Mouse (Mus musculus): ENCODE results near the gene H2-Aa. TPM values are rescaled to one million over a fixed set of nuclear protein-coding genes. Genes with fewer than 3 reads are reported as not detected.

The H2-Aa gene
- total RNA-seq, 1 experiment from 2014 or later = 19.2 TPM

GRCm38 (mm10) chr17:34299356-34299755 lies 11.7 kb upstream of the H2-Aa start:
- no peak for DNase-seq

GRCm38 (mm10) chr17:34295891-34296794 lies 8.5 kb upstream of the H2-Aa start:
- DNase-seq = no peak

GRCm38 (mm10) chr17:34295307-34295706 lies 7.7 kb upstream of the H2-Aa start:
- DNase-seq = no peak

GRCm38 (mm10) chr17:34294249-34294648 lies 6.6 kb upstream of the H2-Aa start:
- no peak for DNase-seq

GRCm38 (mm10) chr17:34293533-34293932 lies 5.9 kb upstream of the H2-Aa start:
- no peak for DNase-seq

GRCm38 (mm10) chr17:34292570-34292969 lies 4.9 kb upstream of the H2-Aa start:
- no peak for DNase-seq

GRCm38 (mm10) chr17:34291609-34292008 lies 4.0 kb upstream of the H2-Aa start:
- peak; percentile 70 for DNase-seq

- no peak for DNase-seq
Observed at GRCm38 (mm10) chr17:34288131-34288530, 508 bp upstream of the H2-Aa start.

GRCm38 (mm10) chr17:34286999-34287398 lies 624 bp downstream of the H2-Aa start:
- DNase-seq = no peak

GRCm38 (mm10) chr17:34286501-34286900 lies 1.1 kb downstream of the H2-Aa start:
- DNase-seq = no peak

GRCm38 (mm10) chr17:34285848-34286247 lies 1.8 kb downstream of the H2-Aa start:
- DNase-seq = peak; percentile 46

GRCm38 (mm10) chr17:34285371-34285770 lies 2.3 kb downstream of the H2-Aa start:
- DNase-seq = no peak

GRCm38 (mm10) chr17:34281836-34282235 lies 5.8 kb downstream of the H2-Aa start:
- no peak for DNase-seq

- DNase-seq = no peak
Observed at GRCm38 (mm10) chr17:34280499-34281038, 7.1 kb downstream of the H2-Aa start.

GRCm38 (mm10) chr17:34272102-34272501 lies 15.5 kb downstream of the H2-Aa start:
- DNase-seq = no peak

- DNase-seq = no peak
Observed at GRCm38 (mm10) chr17:34270940-34271339, 16.7 kb downstream of the H2-Aa start.

- no peak for DNase-seq
Observed at GRCm38 (mm10) chr17:34270230-34270629, 17.4 kb downstream of the H2-Aa start.

GRCm38 (mm10) chr17:34269817-34270216 lies 17.8 kb downstream of the H2-Aa start:
- DNase-seq = no peak

GRCm38 (mm10) chr17:34268748-34269147 lies 18.9 kb downstream of the H2-Aa start:
- no peak for DNase-seq

GRCm38 (mm10) chr17:34268262-34268661 lies 19.4 kb downstream of the H2-Aa start:
- no peak for DNase-seq

GRCm38 (mm10) chr17:34264452-34265351 lies 22.9 kb downstream of the H2-Aa start:
- peak; percentile 23 for DNase-seq

- no peak for DNase-seq
Observed at GRCm38 (mm10) chr17:34263811-34264371, 23.7 kb downstream of the H2-Aa start.
